Mouse (Mus musculus): ENCODE data around the gene P2ry2.

DNA sequence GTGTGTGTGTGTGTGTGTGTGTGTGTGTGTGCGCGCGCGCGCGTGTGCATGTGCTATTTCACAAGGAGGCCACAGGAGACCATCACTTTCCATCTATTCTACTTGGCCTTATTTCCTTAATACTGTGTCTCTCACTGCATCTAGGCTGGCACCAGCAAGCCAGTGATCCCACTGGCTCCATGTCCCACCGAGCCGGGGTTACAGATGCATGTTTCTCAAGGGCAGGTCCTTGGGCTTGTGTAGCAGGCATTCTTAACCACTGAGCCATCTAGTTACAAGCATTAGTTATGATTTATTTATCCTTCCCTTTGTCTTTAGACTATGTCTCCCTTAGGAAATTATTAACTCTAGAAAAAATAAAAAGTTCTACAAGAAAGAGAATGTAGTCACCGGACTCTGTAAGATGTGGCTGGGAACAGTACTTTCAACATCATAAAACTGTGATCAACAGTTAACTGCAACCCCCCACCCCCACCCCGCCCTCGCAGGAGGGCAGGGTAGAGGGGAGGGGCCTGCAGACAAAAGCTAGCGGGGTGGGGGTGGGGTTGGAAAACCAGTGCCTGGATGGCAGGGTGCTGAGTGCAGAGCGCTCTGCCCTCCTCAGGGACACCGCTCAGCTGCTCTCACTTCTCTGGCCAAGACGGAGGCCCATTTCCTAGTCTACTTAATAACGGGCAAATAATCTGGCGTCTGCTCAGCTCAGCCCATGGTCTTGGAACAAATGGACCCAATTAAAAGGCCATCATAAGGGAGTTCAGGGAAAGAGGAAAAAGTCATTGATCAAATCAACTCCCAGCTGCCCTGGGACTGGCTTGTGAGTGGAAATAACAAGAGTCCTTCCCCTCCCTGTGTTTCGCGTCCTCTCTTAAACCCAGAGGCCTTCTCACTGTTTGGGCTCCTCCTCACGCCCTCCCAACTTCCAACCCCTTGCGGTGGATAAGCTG, 27.9 kb downstream of the P2ry2 start:
- TF ChIP-seq HCFC1 (IDR thresholded peaks at IDR 0.05; ENCODE audit: low read depth, low read length): no peak
- no peak for TF ChIP-seq CTCF (conservative IDR thresholded peaks at IDR 0.05 in 1 of 2, IDR thresholded peaks at IDR 0.05 in 1 of 2; ENCODE audit: low read depth in 2 of 2, low read length in 2 of 2)
- no peak for TF ChIP-seq JUN (IDR thresholded peaks at IDR 0.05; ENCODE audit: insufficient read depth, low read depth, low read length)
- TF ChIP-seq MAFK (IDR thresholded peaks at IDR 0.05; ENCODE audit: insufficient replicate concordance, low read length): no peak
- no peak for TF ChIP-seq NELFE (IDR thresholded peaks at IDR 0.05; ENCODE audit: low read depth, low read length)
- no peak for TF ChIP-seq MAX (IDR thresholded peaks at IDR 0.05; ENCODE audit: low read length)
- TF ChIP-seq CHD1 (IDR thresholded peaks at IDR 0.05; ENCODE audit: low read depth, low read length): no peak
- TF ChIP-seq SMC3 (IDR thresholded peaks at IDR 0.05; ENCODE audit: low read depth, low read length): no peak
